Mouse (Mus musculus) 3134 (cell line): ENCODE data around the gene Sele.
"Not testable (repeated sequence)": the region's sequence is repeated elsewhere in the genome, so short reads cannot be mapped to it uniquely, and the experiment has no call there.

Source experiments
- DNase-seq: peaks from one replicate; pipeline ENCODE4 v3.0.0-alpha.2; 2011; ENCODE audit warnings: low spot score; ENCODE audit not compliant: insufficient read length; ENCODE audit errors: extremely low read depth

Gene Sele

GRCm38 (mm10) chr1:164047934-164048333, at the start of gene Sele:
Sele (plus strand) TSS chr1:164048234.
- DNase-seq = no peak

- DNase-seq = no peak
Measured at GRCm38 (mm10) chr1:164001831-164002452, 46.1 kb upstream of the Sele start.

GRCm38 (mm10) chr1:164004311-164004710, 43.7 kb upstream of the Sele start:
- no peak for DNase-seq

DNA sequence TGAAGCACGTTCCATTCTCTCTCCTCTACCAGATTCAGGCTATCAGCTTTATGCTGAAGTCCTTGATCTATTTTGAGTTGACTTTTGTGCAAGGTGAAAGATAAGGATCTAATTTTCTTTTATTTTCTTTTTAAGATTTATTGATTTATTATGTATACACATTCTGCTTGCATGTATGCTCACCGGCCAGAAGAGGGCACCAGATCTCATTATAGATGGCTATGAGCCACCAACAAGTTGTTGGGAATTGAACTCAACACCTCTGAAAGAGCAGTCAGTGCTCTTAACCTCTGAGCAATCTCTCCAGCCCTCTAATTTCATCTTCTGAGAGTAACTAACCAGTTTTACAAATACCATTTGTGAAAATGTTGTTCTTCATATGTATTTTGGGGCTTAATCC, 38.8 kb upstream of the Sele start:
- DNase-seq = no peak

DNA sequence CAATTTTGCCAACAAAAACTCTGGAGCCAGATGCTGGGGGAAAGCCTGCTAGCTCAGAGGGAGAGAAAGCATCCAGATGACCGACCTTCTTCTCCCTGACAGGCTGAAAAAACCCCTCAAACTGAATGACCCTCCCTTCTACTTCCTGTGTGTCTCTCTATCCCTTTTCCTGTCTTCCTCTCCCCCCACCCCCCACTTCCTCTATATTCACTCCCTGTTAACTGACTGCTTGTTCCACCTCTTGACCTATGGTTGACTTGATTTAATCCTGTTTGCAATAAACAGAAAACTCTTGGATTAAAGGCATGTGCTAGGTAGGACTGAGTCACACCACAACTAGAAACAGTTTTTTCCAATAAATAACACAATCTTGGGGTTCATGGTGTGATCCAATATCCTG, 33.4 kb upstream of the Sele start:
- no peak for DNase-seq

DNA sequence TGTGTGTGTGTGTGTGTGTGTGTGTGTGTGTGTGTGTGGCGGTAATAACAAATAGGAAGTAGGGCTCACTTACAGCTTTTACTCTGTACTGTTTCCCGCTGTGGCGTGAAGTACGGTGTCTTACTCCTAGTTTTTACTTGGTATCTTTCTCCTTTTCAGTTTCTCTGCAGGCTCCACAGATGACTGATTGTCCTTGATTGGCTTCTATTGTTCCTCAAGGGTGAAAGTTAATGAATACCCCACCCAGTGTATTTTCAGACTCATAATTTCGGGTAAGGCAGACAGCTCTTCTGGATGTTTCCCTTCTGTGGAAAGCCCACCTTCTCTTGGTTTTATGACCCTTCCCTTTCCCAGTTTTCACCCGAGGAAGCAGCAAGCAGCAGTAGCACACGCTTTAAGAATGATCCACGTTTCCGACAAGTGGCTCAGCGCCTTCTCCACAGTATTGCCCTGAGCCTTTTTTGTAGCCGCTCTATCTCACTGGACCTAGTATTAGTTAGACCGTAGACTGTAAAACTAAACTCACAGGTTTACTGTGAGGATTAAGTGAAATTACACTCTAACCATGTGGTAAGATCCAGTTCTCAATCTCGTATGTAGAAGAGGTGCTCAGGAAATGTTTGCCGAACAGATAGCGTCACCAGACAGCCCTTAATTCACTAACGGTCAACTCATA, 29.7 kb upstream of the Sele start:
- DNase-seq = no peak

GRCm38 (mm10) chr1:164019789-164020188, 28.2 kb upstream of the Sele start:
- no peak for DNase-seq

- not testable (repeated sequence) for DNase-seq
Measured at GRCm38 (mm10) chr1:164020746-164021145, 27.3 kb upstream of the Sele start.

DNA sequence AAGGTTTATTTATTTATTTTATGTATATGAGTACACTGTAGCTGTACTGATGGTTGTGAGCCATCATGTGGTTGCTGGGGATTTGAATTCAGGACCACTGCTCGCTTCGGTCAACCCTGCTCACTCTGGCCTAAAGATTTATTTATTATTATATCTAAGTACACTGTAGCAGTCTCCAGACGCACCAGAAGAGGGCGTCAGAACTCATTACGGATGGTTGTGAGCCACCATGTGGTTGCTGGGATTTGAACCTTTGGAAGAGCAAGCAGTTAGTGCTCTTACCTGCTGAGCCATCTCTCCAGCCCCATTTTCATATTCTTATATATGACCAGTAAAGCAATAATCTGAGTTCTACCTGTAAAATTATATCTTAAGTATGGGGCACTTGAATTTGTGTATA, 25.9 kb upstream of the Sele start:
- not testable (repeated sequence) for DNase-seq

DNA sequence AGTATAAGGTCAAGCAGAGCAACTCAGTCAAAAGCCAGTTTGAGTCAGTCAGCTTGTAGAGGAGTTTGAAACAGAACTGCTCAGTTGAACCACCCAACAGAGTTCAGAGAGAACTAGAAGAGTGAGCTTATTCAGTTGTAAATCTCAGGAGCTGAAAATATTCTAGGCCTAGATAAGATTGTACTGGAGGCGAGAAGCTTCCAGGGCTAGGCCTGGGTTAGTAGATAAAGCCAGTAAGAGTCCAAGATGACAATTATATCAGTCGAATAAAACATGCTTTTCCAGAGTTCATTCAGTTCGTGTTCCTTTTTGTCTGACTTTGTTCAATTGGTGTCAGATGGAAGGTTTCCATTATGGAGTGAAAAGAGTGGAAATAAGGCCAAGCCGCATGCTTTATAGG, 22.3 kb upstream of the Sele start:
- DNase-seq = no peak

DNA sequence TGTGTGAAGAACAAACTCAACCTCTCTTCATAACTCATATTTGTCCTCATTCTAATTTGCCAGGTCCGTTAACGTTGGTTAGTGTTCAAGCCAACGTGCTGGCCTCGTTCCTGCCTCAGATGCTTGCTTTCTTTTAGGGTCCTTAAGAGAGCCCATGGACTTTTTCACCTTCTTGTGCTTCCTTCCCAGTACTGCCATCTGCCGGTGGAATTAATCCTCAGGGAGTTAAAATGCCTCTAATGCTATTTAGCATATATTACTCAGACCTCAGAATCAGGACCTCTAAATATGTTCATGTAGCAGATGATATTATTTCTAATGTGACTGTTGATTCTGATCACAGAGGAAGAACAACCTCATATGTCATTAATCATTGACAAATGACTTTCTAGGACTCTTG, 20.6 kb upstream of the Sele start:
- no peak for DNase-seq

GRCm38 (mm10) chr1:164040385-164041135, 7.5 kb upstream of the Sele start:
- no peak for DNase-seq

- DNase-seq = no peak
Measured at GRCm38 (mm10) chr1:164043549-164043948, 4.5 kb upstream of the Sele start.

GRCm38 (mm10) chr1:164053561-164053960, 5.5 kb downstream of the Sele start:
- DNase-seq = no peak

- no peak for DNase-seq
Measured at GRCm38 (mm10) chr1:164054800-164055199, 6.8 kb downstream of the Sele start.

GRCm38 (mm10) chr1:164060071-164060470, 12.0 kb downstream of the Sele start:
- DNase-seq = no peak

DNA sequence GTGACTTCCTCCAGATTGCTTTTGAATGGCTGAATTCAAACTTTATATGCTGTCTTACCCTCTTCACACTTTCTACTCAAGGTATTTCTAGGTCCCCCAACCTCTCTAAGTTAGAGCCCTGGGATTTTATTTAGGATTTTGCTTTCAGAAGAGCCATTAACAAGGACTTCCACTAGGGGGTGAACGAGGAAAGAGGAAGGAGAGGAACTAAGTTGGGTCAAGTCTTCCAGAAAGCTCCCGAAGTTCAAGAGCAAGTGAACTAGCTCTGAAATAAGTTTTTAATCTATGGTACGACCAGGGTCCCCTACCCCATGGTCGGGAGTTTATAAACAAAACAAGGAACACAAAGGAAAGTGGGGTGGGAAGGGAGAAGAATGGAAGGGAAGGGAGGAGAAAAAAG, 13.2 kb downstream of the Sele start:
- DNase-seq = no peak

DNA sequence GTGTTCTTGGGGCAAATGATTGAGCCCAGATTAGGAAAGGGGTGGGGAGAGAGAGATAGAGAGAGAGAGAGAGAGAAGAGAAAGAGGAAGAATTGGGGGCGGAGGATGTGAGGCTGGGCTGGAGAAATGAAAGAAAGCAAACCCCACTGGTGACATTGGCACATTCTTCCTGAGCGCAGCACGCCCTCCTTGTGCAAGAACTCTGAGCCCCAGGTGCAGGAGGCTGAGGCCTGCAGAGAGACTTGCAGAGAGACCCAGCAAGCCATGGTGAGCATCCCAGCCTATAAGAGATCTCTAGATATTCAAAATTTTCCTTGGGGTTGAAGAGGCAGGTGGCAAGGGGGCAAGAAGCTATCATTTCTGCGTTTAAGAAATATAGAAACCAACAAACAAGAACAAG, 13.9 kb downstream of the Sele start, which contains the start of gene Sell:
Gene Sell (plus strand): TSS at position 58 of the 400 bp plus-strand sequence.
- DNase-seq = no peak

DNA sequence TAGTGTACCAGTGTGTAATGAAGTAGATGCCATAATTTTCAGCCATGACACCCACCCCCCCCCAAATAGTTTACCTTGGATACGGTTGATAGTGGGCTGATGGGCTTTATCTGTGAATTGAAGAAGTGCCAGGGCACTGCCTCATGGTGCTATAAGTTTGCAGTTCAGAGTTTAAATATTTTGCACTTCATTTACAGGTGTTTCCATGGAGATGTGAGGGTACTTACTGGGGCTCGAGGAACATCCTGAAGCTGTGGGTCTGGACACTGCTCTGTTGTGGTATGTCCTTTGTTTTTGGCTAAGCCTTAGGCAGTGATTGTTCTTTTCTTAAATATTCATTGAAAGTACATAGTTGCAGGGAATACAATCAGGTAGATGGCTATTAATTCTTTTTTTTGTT, 14.8 kb downstream of the Sele start:
- no peak for DNase-seq

DNA sequence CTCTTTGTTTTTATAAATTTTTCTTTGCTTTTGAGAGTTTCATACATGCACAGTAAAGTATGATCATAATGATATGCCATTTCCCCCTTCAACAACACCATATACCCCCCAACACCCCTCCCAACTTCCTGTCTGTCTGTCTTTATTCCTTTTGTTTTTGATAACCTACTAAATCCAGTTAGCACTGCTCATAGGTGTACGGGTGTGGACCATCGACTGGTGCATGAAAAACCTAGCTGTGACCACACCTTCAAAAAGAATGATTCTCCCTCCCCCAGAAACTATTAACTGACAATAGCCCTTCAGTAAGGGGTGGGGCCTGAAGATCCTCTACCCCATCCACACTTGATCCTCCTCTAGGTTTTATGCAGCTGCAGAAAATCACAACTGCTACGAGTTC, 15.7 kb downstream of the Sele start:
- no peak for DNase-seq

DNA sequence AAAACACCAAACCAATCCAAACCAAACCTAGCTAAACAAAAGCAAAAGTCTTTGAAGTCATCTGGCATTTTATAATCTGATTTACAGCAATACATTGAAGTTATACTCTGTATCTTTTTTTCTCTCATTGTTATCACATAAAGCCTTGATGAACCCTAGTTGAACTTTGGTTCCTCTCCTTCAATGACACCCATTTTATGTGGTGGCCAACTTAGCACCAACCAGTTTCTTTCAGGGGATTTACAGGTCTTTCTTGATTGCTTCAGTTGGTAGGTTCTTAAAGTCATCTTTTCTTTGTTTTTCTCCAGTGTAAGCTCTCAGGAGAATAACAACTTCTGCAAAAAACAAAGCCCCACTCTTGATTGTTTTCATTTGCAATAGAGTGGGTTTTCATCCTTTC, 21.2 kb downstream of the Sele start:
- no peak for DNase-seq

- no peak for DNase-seq
Measured at GRCm38 (mm10) chr1:164070461-164070860, 22.4 kb downstream of the Sele start.
